Mouse (Mus musculus) c-Kit-negative CD71-positive TER-119-positive erythroid progenitor cells, embryonic 14.5 days (primary cell): ENCODE measurements around the gene Rtn2.

Experiments used
- DNase-seq: peaks from one replicate; pipeline ENCODE4 v3.0.0-alpha.2; 2013; ENCODE audit warnings: low read depth, low spot score

Gene Rtn2

DNA sequence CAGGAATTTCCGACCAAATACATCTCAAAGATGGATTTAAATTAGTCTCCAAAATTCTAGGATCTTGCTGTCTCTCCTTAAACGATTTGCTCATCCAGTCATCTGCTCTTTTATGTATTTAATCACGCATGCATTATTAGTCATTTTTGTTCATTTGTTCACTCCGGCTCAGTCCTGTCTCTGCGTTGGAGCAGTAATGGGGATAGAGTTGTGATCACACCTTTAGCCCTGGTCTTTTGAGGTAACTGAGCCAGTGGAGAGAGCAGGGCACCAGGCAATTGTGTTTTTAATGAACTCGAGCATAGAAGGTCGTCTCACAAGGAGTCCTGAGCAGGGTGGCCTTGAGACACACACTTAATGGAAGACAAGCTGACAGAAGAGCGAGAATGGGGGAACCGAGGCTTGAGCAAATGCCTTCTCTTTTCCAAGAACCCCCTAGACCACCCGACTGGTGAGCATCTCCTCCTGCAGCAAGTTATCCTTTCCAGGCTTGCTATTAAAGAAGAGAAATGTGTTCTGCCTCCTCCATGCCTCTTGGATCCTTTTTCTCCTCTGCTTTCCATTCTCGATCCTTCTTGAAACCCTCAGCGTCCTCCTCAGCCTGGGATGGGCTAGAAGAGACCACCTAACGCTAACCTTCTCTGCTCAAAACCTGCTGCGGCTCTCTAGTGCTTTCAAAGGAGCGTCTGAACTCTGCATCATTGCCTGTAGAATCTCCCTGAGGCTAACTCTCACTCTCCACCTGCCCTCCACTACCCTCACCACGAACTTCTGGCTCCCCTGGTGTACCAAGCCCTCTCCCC lies 19.2 kb downstream of the Rtn2 start:
- no peak for DNase-seq

GRCm38 (mm10) chr7:19302264-19303045 lies 20.0 kb downstream of the Rtn2 start:
- DNase-seq = no peak

DNA sequence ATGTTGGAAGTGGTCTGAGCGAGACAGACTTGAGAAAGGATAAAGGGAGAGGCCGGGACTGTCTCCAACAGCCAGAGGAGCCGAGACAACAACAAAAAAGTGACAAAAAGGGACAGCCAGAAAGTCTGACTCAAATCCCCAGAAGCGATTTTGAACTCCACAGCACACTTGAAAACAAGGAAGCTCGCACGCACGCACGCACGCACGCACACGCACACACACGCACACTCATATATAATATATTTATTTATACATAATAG lies 20.6 kb downstream of the Rtn2 start:
- DNase-seq = no peak

- DNase-seq = no peak
Observed at GRCm38 (mm10) chr7:19303770-19304169, 21.3 kb downstream of the Rtn2 start.

DNA sequence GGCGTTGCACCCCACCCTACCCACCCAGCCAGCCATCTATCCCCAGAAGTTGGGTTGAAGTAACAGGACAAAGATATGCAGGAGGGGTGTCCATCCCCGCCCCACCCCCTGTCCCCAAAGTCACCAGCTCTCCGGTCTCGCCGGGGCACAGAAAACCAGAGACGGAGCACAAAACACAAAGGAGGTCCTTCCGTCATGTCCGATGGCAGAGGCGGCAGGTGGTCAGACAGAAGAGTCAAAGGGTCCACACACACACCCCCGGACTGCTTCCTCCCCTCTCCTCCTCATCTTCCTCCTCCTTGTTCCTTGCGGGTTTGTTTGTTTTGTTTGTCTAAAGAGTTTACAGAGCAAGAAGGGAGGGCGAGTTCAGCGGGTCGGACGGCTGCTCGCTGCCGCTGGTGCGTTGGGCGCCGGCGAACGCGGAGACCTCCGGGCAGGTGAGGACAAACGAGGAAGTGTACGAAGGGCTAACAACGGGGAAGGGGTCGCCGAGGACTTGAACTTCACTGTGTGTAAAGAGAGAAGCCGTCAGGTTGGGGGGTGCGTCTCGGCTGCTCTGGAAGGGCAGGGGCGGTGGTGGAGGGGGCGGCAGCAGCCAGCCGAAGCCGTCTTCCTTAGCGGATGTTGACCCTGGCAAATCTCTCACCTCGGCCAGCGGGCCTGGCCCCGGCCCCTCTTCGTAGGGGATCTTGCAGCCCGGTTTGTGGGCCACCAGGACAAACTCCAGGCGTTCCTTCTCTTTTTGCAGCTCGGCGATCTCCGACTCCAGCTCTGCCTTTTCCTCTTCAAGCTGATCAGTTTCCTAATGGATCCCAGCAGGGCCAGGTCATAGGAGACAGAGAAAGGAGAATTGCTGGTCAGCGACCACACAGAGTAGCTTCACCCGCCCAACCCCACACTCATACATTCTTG lies 22.3 kb downstream of the Rtn2 start:
- no peak for DNase-seq

DNA sequence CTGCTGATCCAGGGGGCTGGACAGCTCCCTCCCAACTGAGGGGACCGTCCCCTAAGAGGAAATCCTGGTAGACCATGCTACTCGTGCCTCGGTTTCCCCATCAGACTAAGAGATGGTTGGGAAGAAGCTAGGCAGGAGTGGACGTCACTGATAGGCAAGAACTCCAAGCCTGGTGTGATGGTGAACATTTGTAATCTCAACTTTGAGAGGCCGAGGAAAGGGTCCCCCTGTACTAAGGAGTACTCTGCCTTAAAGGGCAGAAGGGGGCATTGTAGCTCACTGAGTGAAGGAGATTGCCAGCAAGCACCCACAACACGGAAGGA lies 22.9 kb downstream of the Rtn2 start:
- no peak for DNase-seq

- no peak for DNase-seq
Observed at GRCm38 (mm10) chr7:19305796-19306765, 23.7 kb downstream of the Rtn2 start.

DNA sequence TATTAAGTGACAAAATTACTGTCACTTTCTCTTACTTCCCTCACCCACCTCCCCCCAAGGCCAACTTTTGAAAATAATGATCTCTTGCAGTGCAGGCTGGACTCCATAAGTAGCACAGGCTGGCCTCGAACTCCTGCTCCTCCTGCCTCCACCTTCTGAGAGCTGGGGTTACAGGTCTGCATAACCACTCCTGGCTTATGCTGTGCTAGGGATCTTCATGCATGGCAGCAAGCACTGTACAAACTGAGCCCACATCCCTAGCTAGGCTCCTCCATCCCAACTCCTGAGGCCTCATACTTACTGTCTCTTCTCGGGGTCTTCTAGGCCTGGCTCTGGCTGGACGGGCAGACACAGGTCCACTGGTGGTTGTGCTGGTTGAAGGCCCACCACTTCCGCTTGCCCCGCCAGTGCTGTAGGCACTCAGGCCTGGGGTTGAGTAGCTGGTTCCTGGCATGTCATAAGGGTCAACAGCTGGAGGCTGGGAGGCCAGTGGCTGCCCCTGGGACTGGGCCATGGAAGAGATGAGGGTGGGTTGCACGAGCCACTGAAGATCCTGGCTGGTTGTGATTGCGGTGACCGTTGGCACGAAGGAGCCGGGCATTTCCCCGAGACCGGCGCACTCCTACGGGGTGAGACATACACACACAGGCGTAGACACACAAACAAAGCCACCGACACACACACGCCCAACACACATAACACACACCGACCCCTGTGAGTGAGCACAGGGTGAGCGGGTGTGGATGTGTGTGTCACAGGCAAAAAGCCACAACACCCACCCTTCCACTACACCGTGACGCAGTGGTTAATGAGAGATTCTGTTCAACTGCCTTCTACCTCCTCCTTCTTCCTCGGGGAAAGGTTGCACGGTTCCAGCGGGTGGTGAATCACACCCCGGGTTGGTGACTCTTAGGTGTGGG lies 24.7 kb downstream of the Rtn2 start:
- DNase-seq = no peak

GRCm38 (mm10) chr7:19307739-19308453 lies 25.5 kb downstream of the Rtn2 start:
- DNase-seq = no peak

DNA sequence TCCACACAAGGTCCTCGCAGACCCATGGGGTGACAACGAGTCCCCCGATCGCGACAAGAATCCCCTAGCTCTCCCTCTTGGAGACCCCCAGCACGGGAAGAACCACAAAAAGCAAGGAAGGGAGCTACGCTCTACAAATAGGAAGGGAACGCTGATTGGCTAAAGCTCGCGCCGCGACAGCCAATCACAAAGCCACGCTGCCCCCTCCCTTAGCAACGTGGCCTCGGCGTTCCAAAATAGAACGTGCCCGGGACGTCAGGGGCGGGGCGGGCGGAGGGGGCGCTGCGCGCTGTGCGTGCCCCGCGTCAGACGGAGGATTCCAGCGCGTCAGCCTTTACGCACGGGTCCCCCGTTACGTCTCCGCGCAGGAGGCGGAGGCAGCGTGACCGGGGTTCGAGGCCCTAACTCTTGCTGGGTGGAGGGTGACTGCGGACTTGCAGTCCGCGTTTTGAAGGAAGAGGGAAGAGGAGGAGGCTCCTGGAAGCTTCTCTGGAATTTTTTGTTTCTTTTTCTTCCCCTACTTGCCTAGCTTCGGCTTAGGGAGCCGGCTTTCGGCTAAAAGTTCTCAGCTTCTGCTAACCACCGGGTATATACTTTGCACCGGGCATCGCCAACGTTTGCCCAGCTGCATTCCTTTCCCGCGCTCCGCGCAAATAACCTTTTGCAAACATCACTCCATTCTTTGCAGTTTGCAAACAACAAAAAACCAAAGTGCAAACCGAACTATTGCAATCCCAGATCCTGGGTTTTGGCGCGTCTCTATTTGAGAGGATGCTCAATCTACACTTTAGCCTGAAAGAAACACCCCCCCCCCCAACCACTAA lies 26.2 kb downstream of the Rtn2 start:
- DNase-seq = peak; percentile 66

GRCm38 (mm10) chr7:19309278-19309883 lies 27.0 kb downstream of the Rtn2 start:
- no peak for DNase-seq

DNA sequence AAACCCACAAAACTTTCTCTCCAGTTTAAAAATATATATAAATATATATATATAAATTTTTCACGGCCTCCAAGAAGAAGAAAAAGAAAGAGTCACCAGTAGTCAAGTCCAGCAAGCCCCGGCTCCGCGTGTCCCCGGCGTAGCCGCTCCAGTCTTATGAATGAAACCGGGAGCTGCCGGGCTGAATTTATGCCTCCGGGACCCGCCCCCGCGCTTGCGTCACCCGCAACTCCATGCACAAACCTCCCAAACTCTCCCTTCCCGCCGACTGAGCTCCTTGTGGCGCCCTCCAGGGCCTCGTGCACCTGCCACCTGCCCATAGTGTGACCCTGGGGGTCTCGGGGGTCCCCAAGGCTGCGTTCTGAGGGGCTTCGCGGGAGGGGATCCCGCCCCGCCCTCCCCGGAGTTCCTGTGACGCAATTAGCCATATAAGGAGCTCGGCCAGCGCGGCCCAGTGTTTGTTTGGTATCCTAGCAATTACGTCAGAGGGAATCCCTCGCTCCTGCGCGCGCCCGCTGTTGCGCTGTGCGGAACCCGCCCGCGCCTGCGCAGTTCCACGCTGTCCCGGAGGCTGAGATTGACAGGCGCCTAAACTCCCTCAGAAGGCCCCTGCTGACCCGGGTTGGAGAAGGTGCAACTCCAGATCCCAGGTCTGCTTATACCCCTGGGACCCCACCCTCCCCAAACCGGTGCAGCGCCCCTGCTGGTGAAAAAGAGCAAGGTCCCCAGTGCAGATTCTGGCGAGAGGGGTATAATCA lies 27.6 kb downstream of the Rtn2 start, which contains the start of gene Fosb:
TSS of gene Fosb (minus strand) at position 168 of the 758 bp plus-strand sequence.
- peak; percentile 80 for DNase-seq

DNA sequence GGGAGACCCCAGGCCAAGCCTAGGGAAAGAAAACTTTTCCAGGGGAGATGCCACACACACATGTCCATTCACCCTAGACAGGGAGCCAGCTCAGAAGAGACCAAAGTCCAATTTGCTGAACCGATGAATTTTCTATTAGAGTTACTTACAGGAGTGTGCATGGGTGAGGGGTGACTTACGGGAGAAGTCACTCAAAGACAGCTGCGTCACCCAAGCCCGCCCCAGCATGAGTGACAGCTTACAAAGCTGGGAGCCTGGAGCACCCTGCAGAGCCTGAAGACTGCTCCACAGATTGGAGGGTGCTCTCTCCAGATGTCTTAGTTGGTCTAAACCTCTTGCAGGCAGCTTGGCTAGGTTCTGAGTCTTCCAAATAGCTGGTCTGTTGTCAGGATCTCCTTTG lies 29.6 kb downstream of the Rtn2 start:
- no peak for DNase-seq

DNA sequence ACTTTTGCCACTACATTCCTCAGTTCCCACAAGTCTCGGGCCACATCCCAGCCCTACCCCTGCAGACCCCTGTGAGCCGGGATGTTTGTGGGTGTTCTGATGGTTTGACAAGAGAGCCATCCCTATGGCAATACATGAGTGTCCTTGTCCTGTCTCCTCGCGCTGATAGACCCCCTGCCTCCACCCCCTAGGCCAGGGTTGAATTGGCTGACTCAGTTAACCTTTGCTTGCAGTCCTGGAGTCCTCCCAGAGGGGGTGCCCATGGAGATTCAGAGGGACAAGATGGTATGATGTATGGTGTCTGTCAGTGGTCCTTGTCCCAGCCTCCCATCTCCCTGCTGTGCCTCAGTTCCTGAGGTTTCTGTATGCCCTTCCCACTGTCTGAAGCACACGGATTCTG lies 31.6 kb downstream of the Rtn2 start:
- no peak for DNase-seq

DNA sequence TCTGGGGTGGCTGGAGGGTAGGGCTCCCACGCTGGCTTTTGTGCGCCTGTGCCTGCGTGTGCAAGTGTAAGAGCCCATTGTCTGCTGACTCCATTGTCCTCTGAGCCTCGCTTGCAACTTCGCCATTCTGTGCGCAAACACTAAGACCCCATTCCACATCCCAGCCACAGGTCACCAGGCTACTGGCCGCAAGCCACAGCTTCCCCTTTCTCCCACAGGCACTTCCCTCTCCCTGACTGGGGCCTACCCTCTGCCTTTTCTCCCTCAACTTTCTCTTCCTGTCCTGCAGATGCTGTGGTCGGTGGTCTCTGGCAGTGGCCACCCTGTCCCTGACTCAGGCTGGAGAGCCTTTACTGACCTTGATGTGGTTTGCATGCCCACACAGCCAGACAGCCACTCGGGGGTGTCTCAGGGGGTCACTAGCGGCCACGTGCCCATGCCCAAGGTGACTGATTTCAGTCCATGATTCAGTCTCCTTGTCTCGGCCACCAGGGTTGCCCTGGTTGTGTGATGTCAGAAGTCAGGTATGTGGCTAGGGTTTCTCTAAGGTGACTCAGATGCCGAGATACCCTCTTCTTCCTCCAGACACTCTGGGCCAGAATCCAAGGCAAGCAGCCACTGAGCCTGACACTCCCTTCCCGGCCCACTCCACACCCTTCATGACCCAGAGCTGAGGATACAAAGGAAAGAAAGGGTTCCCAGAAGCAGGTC lies 34.2 kb downstream of the Rtn2 start:
- no peak for DNase-seq

GRCm38 (mm10) chr7:19318201-19318600 lies 35.8 kb downstream of the Rtn2 start:
- no peak for DNase-seq

DNA sequence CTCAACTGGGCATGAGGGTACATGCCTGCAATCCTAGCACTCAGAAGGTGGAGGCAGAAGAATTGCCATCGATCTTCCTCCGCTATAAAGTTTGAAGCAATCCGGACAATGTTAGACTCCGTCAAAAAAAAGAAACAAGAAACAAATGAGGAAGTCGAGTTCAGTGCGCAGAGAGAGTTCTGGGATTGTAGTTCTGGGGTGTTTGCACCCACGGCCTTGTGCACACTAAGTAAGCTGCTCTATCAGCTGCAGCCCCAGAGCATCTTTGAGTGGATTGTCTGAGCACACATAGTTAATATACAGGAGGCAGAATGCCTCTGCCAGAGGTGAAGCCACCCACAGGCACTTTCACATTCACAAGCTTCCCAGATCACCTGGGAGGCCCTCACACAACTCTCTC lies 36.3 kb downstream of the Rtn2 start:
- no peak for DNase-seq
